Mouse (Mus musculus) heart, embryonic 11.5 days (tissue): ENCODE measurements at regions not wholly inside any gene's neighbourhood (a gene's known extent, or its start where the extent isn't known, plus 50 kb on each side); places are given as distances from the start of the nearest gene placed in this dataset.
A peak's percentile ranks its signal among the peaks of the same experiment; 100 is the strongest.

ENCODE experiments used
- ATAC-seq: fragments of 200-750 bp; cut with Nextera tagmentation; replicated peaks from 2 replicates; pipeline ENCODE4 v1.8.0; 2017; ENCODE audit warnings: moderate library complexity; ENCODE audit not compliant: insufficient number of reproducible peaks, low FRiP score, low TSS enrichment
- H3K27ac ChIP-seq: fragments of 300-500 bp; sonication (generic); 2 replicates; pipeline ENCODE4 v1.5.1; 2014; ENCODE audit warnings: mild to moderate bottlenecking, low read depth, low read length
- H3K27me3 ChIP-seq: fragments of 300-500 bp; sonication (generic); 2 replicates; pipeline ENCODE4 v1.6.1; 2014; ENCODE audit warnings: mild to moderate bottlenecking, low read length, mixed read lengths; ENCODE audit not compliant: control insufficient read depth, insufficient read depth
- H3K36me3 ChIP-seq: fragments of 300-500 bp; sonication (generic); 2 replicates; pipeline ENCODE4 v1.6.1; 2014; ENCODE audit warnings: mild to moderate bottlenecking, low read length, moderate library complexity, mixed read lengths; ENCODE audit not compliant: control insufficient read depth, insufficient read depth
- H3K4me1 ChIP-seq: fragments of 300-500 bp; sonication (generic); 2 replicates; pipeline ENCODE4 v1.6.1; 2014; ENCODE audit warnings: low read length; ENCODE audit not compliant: control insufficient read depth, insufficient read depth
- H3K4me2 ChIP-seq: fragments of 300-500 bp; sonication (generic); 2 replicates; pipeline ENCODE4 v1.6.1; 2014; ENCODE audit warnings: mild to moderate bottlenecking, moderate library complexity
- H3K4me3 ChIP-seq: fragments of 300-500 bp; sonication (generic); 2 replicates; pipeline ENCODE4 v1.5.1; 2014; ENCODE audit warnings: low read depth, low read length
- H3K9ac ChIP-seq: fragments of 300-500 bp; sonication (generic); 2 replicates; pipeline ENCODE4 v1.6.1; 2014; ENCODE audit warnings: mild to moderate bottlenecking, low read depth, low read length, moderate library complexity
- H3K9me3 ChIP-seq: fragments of 300-500 bp; sonication (generic); replicated peaks from 2 replicates; pipeline ENCODE4 v1.6.1; 2016; ENCODE audit warnings: low read length; ENCODE audit not compliant: control insufficient read depth
- WGBS: fragments of 180-500 bp; shearing (Covaris S2); extraction: QIAGEN DNeasy Blood & Tissue Kit; methylation state at CpG from one replicate; pipeline ENCODE4 v1.1.7; 2014; ENCODE audit not compliant: insufficient replicate concordance; 5-methylcytosine and 5-hydroxymethylcytosine counted together

GRCm38 (mm10) chr7:135792918-135793317, 76.8 kb upstream of the Mki67 start:
- 0 out of 2 replicates have a peak, but pooled peaks have one; percentile 47 for ATAC-seq
- H3K36me3 ChIP-seq: no peaks in the 10 kb centered on the region
- H3K4me1 ChIP-seq: no peaks in the 10 kb centered on the region
- H3K9me3 ChIP-seq: no peaks in the 10 kb centered on the region
- no peak overlapping the region for H3K4me3 ChIP-seq
- no peaks in the 10 kb centered on the region for H3K27me3 ChIP-seq
- 37% methylated on average over 8 of the region's 8 CpGs for WGBS
- no peak overlapping the region for H3K4me2 ChIP-seq
- H3K9ac ChIP-seq: no peak overlapping the region
- H3K27ac ChIP-seq: no peak overlapping the region

GRCm38 (mm10) chr7:135794238-135794637, 78.1 kb upstream of the Mki67 start:
- 45% methylated on average over 7 of the region's 7 CpGs for WGBS
- Histone ChIP-seq H3K4me1 (no peaks in the 10 kb centered on the region), H3K27ac (no peak overlapping the region), H3K4me3 (no peak overlapping the region), H3K9ac (no peak overlapping the region), H3K36me3 (no peaks in the 10 kb centered on the region), H3K9me3 (no peaks in the 10 kb centered on the region), H3K4me2 (no peak overlapping the region), H3K27me3 (no peaks in the 10 kb centered on the region)
- no peak for ATAC-seq

GRCm38 (mm10) chr7:135794679-135795078, 78.5 kb upstream of the Mki67 start:
- Histone ChIP-seq H3K9me3 (no peaks in the 10 kb centered on the region), H3K4me3 (no peak overlapping the region), H3K9ac (no peak overlapping the region), H3K27me3 (no peaks in the 10 kb centered on the region), H3K4me2 (no peak overlapping the region), H3K27ac (no peak overlapping the region), H3K36me3 (no peaks in the 10 kb centered on the region), H3K4me1 (no peaks in the 10 kb centered on the region)
- 66% methylated on average over 2 of the region's 2 CpGs for WGBS
- ATAC-seq: no peak

- Histone ChIP-seq H3K9me3 (no peaks in the 10 kb centered on the region), H3K27me3 (no peaks in the 10 kb centered on the region), H3K36me3 (no peaks in the 10 kb centered on the region), H3K4me1 (no peaks in the 10 kb centered on the region), H3K27ac (no peak overlapping the region), H3K4me2 (no peak overlapping the region), H3K4me3 (no peak overlapping the region), H3K9ac (no peak overlapping the region)
- WGBS: 41% methylated on average over 2 of the region's 2 CpGs
- ATAC-seq: no peak
Measured at GRCm38 (mm10) chr7:135798441-135798840, 82.3 kb upstream of the Mki67 start.

- no peaks in the 10 kb centered on the region for H3K4me1 ChIP-seq
- no peak overlapping the region for H3K4me3 ChIP-seq
- no peaks in the 10 kb centered on the region for H3K9me3 ChIP-seq
- no peaks in the 10 kb centered on the region for H3K36me3 ChIP-seq
- no peaks in the 10 kb centered on the region for H3K27me3 ChIP-seq
- no peak overlapping the region for H3K27ac ChIP-seq
- 84% methylated on average over 15 of the region's 15 CpGs for WGBS
- ATAC-seq: no peak
- H3K9ac ChIP-seq: no peak overlapping the region
- H3K4me2 ChIP-seq: no peak overlapping the region
Measured at GRCm38 (mm10) chr7:135802598-135803121, 86.5 kb upstream of the Mki67 start.

GRCm38 (mm10) chr7:135804730-135805129, 88.6 kb upstream of the Mki67 start:
- no peaks in the 10 kb centered on the region for H3K4me1 ChIP-seq
- no peak for ATAC-seq
- no peaks in the 10 kb centered on the region for H3K27me3 ChIP-seq
- H3K27ac ChIP-seq: no peak overlapping the region
- 34% methylated on average over 7 of the region's 7 CpGs for WGBS
- no peak overlapping the region for H3K4me2 ChIP-seq
- no peak overlapping the region for H3K9ac ChIP-seq
- no peaks in the 10 kb centered on the region for H3K9me3 ChIP-seq
- no peaks in the 10 kb centered on the region for H3K36me3 ChIP-seq
- H3K4me3 ChIP-seq: no peak overlapping the region

GRCm38 (mm10) chr7:135806139-135806538, 90.0 kb upstream of the Mki67 start:
- Histone ChIP-seq H3K36me3 (no peaks in the 10 kb centered on the region), H3K4me1 (no peaks in the 10 kb centered on the region), H3K27me3 (no peaks in the 10 kb centered on the region), H3K9ac (no peak overlapping the region), H3K4me3 (no peak overlapping the region), H3K4me2 (no peak overlapping the region), H3K27ac (no peak overlapping the region), H3K9me3 (no peaks in the 10 kb centered on the region)
- no peak for ATAC-seq
- 85% methylated on average over 8 of the region's 8 CpGs for WGBS

- Histone ChIP-seq H3K4me1 (no peaks in the 10 kb centered on the region), H3K27ac (no peak overlapping the region), H3K36me3 (no peaks in the 10 kb centered on the region), H3K4me3 (no peak overlapping the region), H3K9me3 (no peaks in the 10 kb centered on the region), H3K27me3 (no peaks in the 10 kb centered on the region), H3K9ac (no peak overlapping the region), H3K4me2 (no peak overlapping the region)
- no peak for ATAC-seq
- WGBS: 88% methylated on average over 7 of the region's 7 CpGs
Measured at GRCm38 (mm10) chr7:135806673-135807072, 90.5 kb upstream of the Mki67 start.

GRCm38 (mm10) chr7:135809167-135809566, 93.0 kb upstream of the Mki67 start:
- Histone ChIP-seq H3K4me2 (no peak overlapping the region), H3K36me3 (no peaks in the 10 kb centered on the region), H3K4me1 (no peaks in the 10 kb centered on the region), H3K9ac (no peak overlapping the region), H3K4me3 (no peak overlapping the region), H3K9me3 (no peaks in the 10 kb centered on the region), H3K27ac (no peak overlapping the region), H3K27me3 (no peaks in the 10 kb centered on the region)
- no peak for ATAC-seq
- WGBS: 76% methylated on average over 10 of the region's 10 CpGs
